Comparison of ENCODE assay signal across 31 mouse cellular contexts in genomic region chr8:85783871-85784270, GRCm38 (mm10).
"Had no signal": no experiment of that assay in that cellular context is flagged by ENCODE, and none has a peak within 500 bp of the region (broad histone marks: within the 10 kb centered on the region; RNA-seq: fewer than 3 reads in every experiment).

No protein-coding gene starts in this region.

- H3K36me3 ChIP-seq: heart, embryonic 10.5 days; heart, embryonic 15.5 days; hindbrain, embryonic 12.5 days; hindbrain, embryonic 13.5 days; hindbrain, embryonic 15.5 days; intestine, embryonic 15.5 days had no signal

- H3K27me3 ChIP-seq: heart, embryonic 12.5 days; heart, embryonic 13.5 days; heart, embryonic 15.5 days; hindbrain, embryonic 12.5 days; hindbrain, embryonic 13.5 days; hindbrain, embryonic 15.5 days; intestine, embryonic 15.5 days; kidney, embryonic 15.5 days had no signal

- H3K4me1 ChIP-seq: heart, embryonic 10.5 days; heart, embryonic 13.5 days; heart, embryonic 15.5 days; hindbrain, embryonic 10.5 days; hindbrain, embryonic 12.5 days; hindbrain, embryonic 13.5 days; hindbrain, embryonic 15.5 days; intestine, embryonic 15.5 days; kidney, embryonic 15.5 days had no signal

- H3K4me3 ChIP-seq: heart, embryonic 10.5 days; heart, embryonic 12.5 days; heart, embryonic 13.5 days; heart, embryonic 15.5 days; hindbrain, embryonic 10.5 days; hindbrain, embryonic 12.5 days; hindbrain, embryonic 13.5 days; hindbrain, embryonic 15.5 days; intestine, embryonic 15.5 days; kidney, embryonic 15.5 days; layer of hippocampus, adult 2 months; left cerebral cortex, adult 2 months had no signal

- DNase-seq: heart, postnatal 10 days; heart, postnatal 14 days; heart, postnatal 36 days; heart, postnatal 4 days; kidney, adult 11 months; kidney, adult 18-20 months; kidney, adult 2 months; kidney, adult 8-10 months; kidney, adult 9 months; kidney, postnatal 10 days; kidney, postnatal 14 days; kidney, postnatal 25 days; kidney, postnatal 36 days; kidney, postnatal 4 days; layer of hippocampus, adult 9-11 months; layer of hippocampus, postnatal 36 days had no signal

- H3K9me3 ChIP-seq: heart, embryonic 10.5 days; heart, embryonic 12.5 days; heart, embryonic 13.5 days; heart, embryonic 15.5 days; hindbrain, embryonic 10.5 days; hindbrain, embryonic 12.5 days; hindbrain, embryonic 13.5 days; hindbrain, embryonic 15.5 days; intestine, embryonic 15.5 days; kidney, embryonic 15.5 days had no signal

- H3K27ac ChIP-seq: heart, embryonic 10.5 days; heart, embryonic 13.5 days; heart, embryonic 15.5 days; hindbrain, embryonic 10.5 days; hindbrain, embryonic 12.5 days; hindbrain, embryonic 13.5 days; hindbrain, embryonic 14.5 days; hindbrain, embryonic 15.5 days; hindbrain, postnatal 0 days; intestine, embryonic 15.5 days; kidney, embryonic 15.5 days; kidney, postnatal 0 days; layer of hippocampus, adult 2 months; left cerebral cortex, adult 2 months had no signal
